In genomic region chr5:24423129-24424003, GRCm38 (mm10) we compare ENCODE assay signal across 1 mouse cellular context.
TF ChIP-seq lines count a peak whose summit lies in the region.

Gene Cdk5, minus strand, starts transcription at chr5:24423530.
Gene Slc4a2, plus strand, starts transcription at chr5:24423837.

TF ChIP-seq in CH12.LX, 34 proteins besides CTCF, POLR2A, EP300 and RAD21 (continued from another document):
- TF ChIP-seq NELFE (IDR thresholded peaks at IDR 0.05; ENCODE audit: low read depth, low read length) (peak; percentile 66; the same call in 1 of the 2 replicates), CHD1 (IDR thresholded peaks at IDR 0.05; ENCODE audit: low read depth, low read length) (no peak), MXI1 (IDR thresholded peaks at IDR 0.05; ENCODE audit: low read depth, low read length) (peak; percentile 94), MAZ (IDR thresholded peaks at IDR 0.05; ENCODE audit: low read depth, low read length) (peak; percentile 52; the same call in 1 of the 2 replicates), PAX5 (IDR thresholded peaks at IDR 0.05; ENCODE audit: low read length) (no peak), CHD2 (IDR thresholded peaks at IDR 0.05; ENCODE audit: low read length) (peak; percentile 74), RCOR1 (conservative IDR thresholded peaks at IDR 0.05; ENCODE audit: low read depth, low read length) (no peak), ELF1 (IDR thresholded peaks at IDR 0.05; ENCODE audit: low read depth, low read length) (peak; percentile 86), KAT2A (IDR thresholded peaks at IDR 0.05; ENCODE audit: insufficient replicate concordance, low read length) (peak; percentile 99), JUN (IDR thresholded peaks at IDR 0.05; ENCODE audit: insufficient read depth, low read depth, low read length) (no peak), MAX (IDR thresholded peaks at IDR 0.05; ENCODE audit: low read length) (peak; percentile 80), UBTF (IDR thresholded peaks at IDR 0.05; ENCODE audit: low read depth, low read length) (no peak; the same call in 1 of the 2 replicates), SMC3 (IDR thresholded peaks at IDR 0.05; ENCODE audit: low read depth, low read length) (no peak), HCFC1 (IDR thresholded peaks at IDR 0.05; ENCODE audit: low read depth, low read length) (peak; percentile 96), TCF12 (IDR thresholded peaks at IDR 0.05; ENCODE audit: low read depth, low read length) (peak; percentile 77), SIN3A (IDR thresholded peaks at IDR 0.05; ENCODE audit: low read length) (peak; percentile 93), POLR2AphosphoS2 (IDR thresholded peaks at IDR 0.05; ENCODE audit: low read depth, low read length) (no peak), MYC (IDR thresholded peaks at IDR 0.05; ENCODE audit: low read depth, low read length) (peak; percentile 90), E2F4 (IDR thresholded peaks at IDR 0.05; ENCODE audit: insufficient replicate concordance, low read depth, low read length) (peak; percentile 53; the same call in 1 of the 2 replicates)
